Mouse (Mus musculus): ENCODE measurements around the gene Cttnbp2nl.

DNA sequence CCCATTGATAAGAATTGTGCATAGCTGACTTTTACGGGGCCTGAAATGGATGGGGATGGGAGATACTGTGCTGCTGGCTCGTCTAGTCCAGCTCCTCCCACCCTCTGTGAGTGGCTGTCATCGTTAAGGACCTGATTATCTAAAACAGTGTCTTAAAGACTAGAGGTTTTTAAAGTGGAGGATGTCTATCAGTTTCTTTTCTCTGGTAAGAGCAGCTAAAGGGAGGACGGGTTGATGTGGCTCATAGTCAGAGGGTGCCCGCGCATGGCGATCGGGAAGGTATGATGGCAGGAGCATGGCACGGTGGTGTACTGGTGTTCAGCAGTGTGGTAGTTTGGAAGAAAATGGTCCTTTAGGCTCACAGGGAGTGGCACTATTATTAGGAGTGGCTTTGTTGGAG is 9.7 kb upstream of the Cttnbp2nl start:
- TF ChIP-seq ZNF384 (IDR thresholded peaks at IDR 0.05; ENCODE audit: low read depth, low read length) (no peak), CHD2 (IDR thresholded peaks at IDR 0.05; ENCODE audit: low read depth, low read length) (no peak), ZC3H11A (IDR thresholded peaks at IDR 0.05; ENCODE audit: borderline replicate concordance, low read depth, low read length) (no peak), MAFK (IDR thresholded peaks at IDR 0.05; ENCODE audit: insufficient read depth, low read depth, low read length) (no peak)

Data from ES-E14 (cell line).